Mouse (Mus musculus) lung, adult 18-20 months (tissue): ENCODE results near the gene Krtap13-1.
"Not testable (repeated sequence)": the region's sequence is repeated elsewhere in the genome, so short reads cannot be mapped to it uniquely, and the experiment has no call there.

Experiments used
- DNase-seq, 2 experiments: peaks; one replicate each; pipeline ENCODE4 v3.0.0; 2022; ENCODE audit warnings: mixed read lengths in 2 of 2

Krtap13-1 gene

DNA sequence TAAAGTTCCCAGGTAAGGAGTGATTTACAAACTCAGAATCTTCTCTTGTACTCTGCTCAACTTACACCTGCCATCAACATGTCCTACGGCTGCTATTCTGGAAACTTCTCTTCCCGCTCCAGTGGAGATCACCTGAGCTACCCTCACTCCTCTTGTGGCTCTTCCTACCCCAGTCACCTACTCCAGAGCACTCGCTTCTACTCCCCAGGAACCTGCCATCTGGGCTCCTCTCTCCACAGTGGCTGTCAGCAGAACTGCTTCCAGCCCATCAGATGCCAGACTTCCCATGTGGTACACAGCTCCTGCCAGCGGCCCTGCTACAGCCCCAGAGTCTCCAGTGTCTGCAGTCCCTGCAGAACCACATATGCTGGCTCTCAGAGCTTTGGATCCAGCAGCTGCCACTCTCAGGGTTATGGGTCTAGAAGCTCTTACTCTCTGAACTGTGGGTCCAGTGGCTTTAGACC lies at the start of gene Krtap13-1:
Krtap13-1 (plus strand) TSS at position 51 of the 464 bp plus-strand sequence.
- DNase-seq = no peak

- DNase-seq = no peak
Observed at GRCm38 (mm10) chr16:88679099-88679498, 49.6 kb upstream of the Krtap13-1 start.

- no peak for DNase-seq
Observed at GRCm38 (mm10) chr16:88681282-88681681, 47.4 kb upstream of the Krtap13-1 start.

GRCm38 (mm10) chr16:88696256-88696655 lies 32.4 kb upstream of the Krtap13-1 start:
- DNase-seq = no peak

DNA sequence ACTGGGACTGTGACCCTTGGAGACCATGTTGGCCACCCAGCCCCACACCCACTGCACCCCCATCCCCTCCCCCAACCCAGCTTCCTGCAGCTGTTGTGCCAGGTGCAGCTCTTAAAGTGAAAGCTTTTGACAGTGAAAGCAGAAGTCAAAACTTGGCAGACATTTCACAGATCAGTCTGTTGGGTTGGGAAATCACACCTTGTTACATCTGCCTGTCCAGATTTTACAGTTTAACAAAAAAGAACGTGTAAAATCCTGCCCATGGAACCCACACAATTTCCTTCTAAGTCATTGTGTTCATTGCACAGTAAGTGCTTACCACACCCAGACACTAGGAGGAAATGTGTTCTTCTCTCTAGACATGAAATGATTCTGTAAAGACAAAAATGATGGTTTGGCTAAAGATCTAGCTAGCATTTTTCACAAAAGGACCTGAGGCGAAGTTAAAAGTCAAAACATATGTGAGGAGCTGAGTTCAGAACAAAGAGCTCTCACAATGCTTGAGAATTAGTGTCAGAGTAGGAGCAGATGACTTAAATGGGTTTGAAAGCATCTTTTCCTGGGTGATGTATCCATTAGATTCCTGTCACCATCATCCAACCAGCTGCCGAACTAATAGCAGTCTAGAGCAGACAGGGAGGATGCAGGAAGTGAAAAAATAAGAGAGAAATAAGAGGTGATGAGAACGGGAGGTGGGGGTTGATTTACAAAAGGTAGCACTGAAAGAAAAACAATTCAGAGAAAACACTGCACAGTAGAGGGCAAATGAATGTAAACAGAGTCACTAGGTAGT lies 27.4 kb upstream of the Krtap13-1 start:
- DNase-seq = no peak

DNA sequence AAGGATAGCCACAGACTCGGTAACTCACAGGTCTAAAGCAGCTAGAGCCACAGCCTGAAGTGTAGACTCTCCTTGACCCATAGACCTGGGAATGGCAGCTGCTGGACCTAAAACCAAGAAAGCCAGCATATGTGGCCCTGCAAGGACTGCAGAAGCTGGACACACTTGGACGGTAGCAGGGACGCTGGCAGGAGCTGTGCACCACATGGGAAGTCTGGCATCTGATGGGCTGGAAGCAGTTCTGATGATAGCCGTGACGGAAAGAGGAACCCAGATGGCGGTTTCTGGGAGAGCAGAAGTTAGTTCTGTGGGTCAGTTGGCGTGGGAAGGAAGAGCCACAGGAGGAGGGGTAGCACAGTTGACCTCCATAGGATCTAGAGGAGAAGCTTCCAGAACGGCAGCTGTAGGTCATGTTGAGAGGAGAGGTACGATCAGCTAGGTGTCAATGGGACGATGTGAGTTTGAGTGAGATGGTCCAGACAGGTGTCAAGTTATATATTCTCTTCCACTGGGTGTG lies 21.1 kb upstream of the Krtap13-1 start, which contains the start of gene 2310061N02Rik:
2310061N02Rik (minus strand) TSS at position 467 of the 517 bp plus-strand sequence.
- DNase-seq = peak; percentile 7

DNA sequence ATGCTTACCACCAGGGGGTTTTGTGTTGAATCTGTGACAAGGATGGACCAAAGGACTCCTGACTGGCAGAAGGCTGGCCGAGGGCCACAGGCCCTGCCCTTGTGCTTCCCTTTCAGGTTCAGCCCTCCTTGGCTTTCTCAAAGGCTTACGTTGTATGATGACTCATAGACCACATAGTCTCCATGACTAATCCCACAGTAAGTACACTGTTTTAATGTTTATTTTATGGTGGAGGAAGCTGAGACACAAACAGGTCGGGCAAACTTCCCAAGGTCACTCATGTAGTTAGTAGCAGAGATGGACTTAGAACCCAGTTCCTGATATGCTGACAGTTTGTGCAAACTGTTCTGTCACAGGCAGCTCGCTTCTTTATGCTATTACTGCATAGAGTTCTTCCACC lies 17.9 kb upstream of the Krtap13-1 start:
- DNase-seq = no peak

DNA sequence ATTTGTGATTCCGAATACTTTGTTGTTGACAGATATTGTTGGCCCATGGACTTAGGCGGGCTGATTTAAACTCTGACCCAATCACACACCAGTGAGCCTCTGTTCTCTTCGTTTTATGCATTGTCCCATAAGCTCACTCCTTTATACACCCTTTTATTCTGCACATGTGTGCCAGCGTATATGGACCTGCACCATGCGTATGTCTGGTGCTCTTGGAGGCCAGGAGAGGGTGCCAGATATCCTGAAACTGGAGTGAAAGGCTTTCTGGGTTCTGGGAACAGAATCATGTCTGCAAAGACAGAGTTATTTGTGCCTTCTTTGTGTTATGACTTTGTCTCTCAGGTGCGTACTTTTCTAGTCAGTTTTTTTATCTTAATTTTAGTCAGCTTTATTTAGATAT lies 17.4 kb upstream of the Krtap13-1 start:
- DNase-seq = no peak

- no peak for DNase-seq
Observed at GRCm38 (mm10) chr16:88716549-88716948, 12.1 kb upstream of the Krtap13-1 start.

- DNase-seq = no peak
Observed at GRCm38 (mm10) chr16:88720031-88720430, 8.6 kb upstream of the Krtap13-1 start.

- no peak for DNase-seq
Observed at GRCm38 (mm10) chr16:88735391-88735790, 6.7 kb downstream of the Krtap13-1 start.

GRCm38 (mm10) chr16:88744750-88745340 lies 16.2 kb downstream of the Krtap13-1 start:
- peak in 1 of 2 experiments; percentile 18 for DNase-seq

- no peak for DNase-seq
Observed at GRCm38 (mm10) chr16:88747943-88748342, 19.3 kb downstream of the Krtap13-1 start.

GRCm38 (mm10) chr16:88751535-88751934 lies 22.9 kb downstream of the Krtap13-1 start, which contains the start of gene Krtap13:
Gene Krtap13 (minus strand): TSS chr16:88751635.
- not testable (repeated sequence) for DNase-seq

- DNase-seq = not testable (repeated sequence)
Observed at GRCm38 (mm10) chr16:88758547-88758946, 29.9 kb downstream of the Krtap13-1 start, which contains the start of gene 2310034C09Rik. Gene 2310034C09Rik (plus strand): TSS chr16:88758847.

GRCm38 (mm10) chr16:88774106-88774505 lies 45.4 kb downstream of the Krtap13-1 start, which contains the start of gene 2310057N15Rik:
Gene 2310057N15Rik (minus strand): TSS chr16:88774206.
- no peak for DNase-seq

DNA sequence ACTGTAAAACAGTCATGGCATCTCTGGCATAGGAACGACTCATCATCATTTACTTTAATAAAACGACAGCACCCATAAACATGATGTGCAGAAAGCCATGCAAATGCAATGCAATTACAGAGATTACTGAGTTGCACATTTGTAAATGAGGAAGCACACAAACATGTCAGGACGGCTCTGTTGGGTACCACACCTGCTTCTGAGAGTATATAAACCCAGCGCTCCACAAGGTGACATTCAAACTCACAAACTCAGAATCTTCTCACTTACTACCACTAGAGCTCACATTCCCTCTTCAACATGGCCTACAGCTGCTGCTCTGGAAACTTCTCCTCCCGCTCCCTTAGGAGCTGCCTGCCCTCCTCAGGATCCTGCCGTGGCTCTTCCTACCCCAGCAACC lies 48.9 kb downstream of the Krtap13-1 start, which contains the start of gene Gm5965:
Gm5965 (plus strand) TSS at position 301 of the 400 bp plus-strand sequence.
- no peak for DNase-seq
